Mouse (Mus musculus) liver, embryonic 16.5 days (tissue): ENCODE results near the gene Atp6v0a4. TPM values are rescaled to one million over a fixed set of nuclear protein-coding genes. Genes with fewer than 3 reads are reported as not detected.

Source experiments
- ATAC-seq: fragments of 200-750 bp; cut with Nextera tagmentation; 2 replicates; pipeline ENCODE4 v1.8.0; 2017; ENCODE audit warnings: low read depth, mild to moderate bottlenecking, moderate number of reproducible peaks, moderate library complexity
- H3K27ac ChIP-seq: fragments of 300-500 bp; sonication (generic); 2 replicates; pipeline ENCODE4 v1.5.1; 2014; ENCODE audit warnings: mild to moderate bottlenecking, low read length
- H3K27me3 ChIP-seq: fragments of 300-500 bp; sonication (generic); 2 replicates; pipeline ENCODE4 v1.6.1; 2014; ENCODE audit warnings: low read depth, low read length, mixed read lengths; ENCODE audit not compliant: control insufficient read depth, insufficient read depth
- H3K36me3 ChIP-seq: fragments of 300-500 bp; sonication (generic); 2 replicates; pipeline ENCODE4 v1.6.1; 2014; ENCODE audit warnings: mild to moderate bottlenecking; ENCODE audit not compliant: control insufficient read depth, insufficient read depth
- H3K4me1 ChIP-seq: fragments of 300-500 bp; sonication (generic); 2 replicates; pipeline ENCODE4 v1.6.1; 2014; ENCODE audit warnings: low read depth, low read length, mixed read lengths; ENCODE audit not compliant: control insufficient read depth
- H3K4me2 ChIP-seq: fragments of 300-500 bp; sonication (generic); 2 replicates; pipeline ENCODE4 v1.6.1; 2014; ENCODE audit warnings: low read depth, low read length, mixed read lengths
- H3K4me3 ChIP-seq: fragments of 300-500 bp; sonication (generic); 2 replicates; pipeline ENCODE4 v1.5.1; 2014; ENCODE audit warnings: low read depth, mild to moderate bottlenecking, low read length
- H3K9ac ChIP-seq: fragments of 300-500 bp; sonication (generic); 2 replicates; pipeline ENCODE4 v1.6.1; 2014; ENCODE audit warnings: low read depth, low read length
- H3K9me3 ChIP-seq: fragments of 300-500 bp; sonication (generic); replicated peaks from 2 replicates; pipeline ENCODE4 v1.6.1; 2016; ENCODE audit warnings: low read length; ENCODE audit not compliant: control insufficient read depth
- WGBS: fragments of 180-500 bp; shearing (Covaris S2); extraction: QIAGEN DNeasy Blood & Tissue Kit; methylation state at CpG from one replicate; pipeline ENCODE4 v1.1.7; 2014; ENCODE audit not compliant: insufficient replicate concordance; 5-methylcytosine and 5-hydroxymethylcytosine counted together
- polyA plus RNA-seq: library from polyadenylated mRNA; unstranded; fragments of >200 nt; fragmentation: Nextera tagmentation; extraction: Ambion mirVana; gene quantifications from 2 replicates; pipeline ENCODE4 v1.2.1, GENCODE M21; 2015

The Atp6v0a4 gene
- polyA plus RNA-seq, 1 experiment from 2014 or later: 0.67 TPM

- ATAC-seq: no peak
- H3K36me3 ChIP-seq: no peaks in the 10 kb centered on the region
- H3K4me3 ChIP-seq: no peak overlapping the region
- no peaks in the 10 kb centered on the region for H3K4me1 ChIP-seq
- H3K9ac ChIP-seq: no peak overlapping the region
- no peaks in the 10 kb centered on the region for H3K27me3 ChIP-seq
- no peak overlapping the region for H3K27ac ChIP-seq
- H3K4me2 ChIP-seq: no peak overlapping the region
- H3K9me3 ChIP-seq: no peaks in the 10 kb centered on the region
- WGBS: 70% methylated on average over 7 of the region's 7 CpGs
These were observed 103.0 kb downstream of the Atp6v0a4 start for GRCm38 (mm10) chr6:38021406-38021805.

- Histone ChIP-seq H3K4me2 (no peak overlapping the region), H3K4me3 (no peak overlapping the region), H3K36me3 (no peaks in the 10 kb centered on the region), H3K27ac (no peak overlapping the region), H3K4me1 (no peaks in the 10 kb centered on the region), H3K9ac (no peak overlapping the region), H3K9me3 (no peaks in the 10 kb centered on the region), H3K27me3 (no peaks in the 10 kb centered on the region)
- WGBS: 63% methylated on average over 2 of the region's 2 CpGs
- no peak for ATAC-seq
These were observed 111.6 kb downstream of the Atp6v0a4 start for GRCm38 (mm10) chr6:38012829-38013228.

GRCm38 (mm10) chr6:38007459-38007858, 116.9 kb downstream of the Atp6v0a4 start:
- Histone ChIP-seq H3K27ac (no peak overlapping the region), H3K9me3 (no peaks in the 10 kb centered on the region), H3K4me1 (no peaks in the 10 kb centered on the region), H3K4me3 (no peak overlapping the region), H3K27me3 (no peaks in the 10 kb centered on the region), H3K9ac (no peak overlapping the region), H3K4me2 (no peak overlapping the region), H3K36me3 (no peaks in the 10 kb centered on the region)
- no peak for ATAC-seq
- WGBS: 6% methylated on average over 6 of the region's 6 CpGs

Other genes with a start within 250 kb of the Atp6v0a4 start
- gene Svopl, start 77.6 kb downstream of the Atp6v0a4 start, polyA plus RNA-seq: 0.05 TPM in 2 replicates
- not detected in 2 replicates for gene Tmem213, start 15.3 kb downstream of the Atp6v0a4 start, polyA plus RNA-seq
- gene D630045J12Rik, start 129.4 kb upstream of the Atp6v0a4 start, polyA plus RNA-seq: 0.16 and 0.26 TPM in 2 replicates
- 1.1 and 1.4 TPM in 2 replicates for gene Zc3hav1l, start 174.7 kb upstream of the Atp6v0a4 start, polyA plus RNA-seq
- gene Zc3hav1, start 230.0 kb upstream of the Atp6v0a4 start, polyA plus RNA-seq: 21.4 and 22.3 TPM in 2 replicates